Mouse (Mus musculus) forebrain, embryonic 14.5 days (tissue): ENCODE results near the gene Golgb1. TPM values are rescaled to one million over a fixed set of nuclear protein-coding genes. Genes with fewer than 3 reads are reported as not detected.

Experiments used
- polyA plus RNA-seq: library from polyadenylated mRNA; unstranded; fragments of >200 nt; fragmentation: Nextera tagmentation; extraction: Ambion mirVana; gene quantifications from 2 replicates; pipeline ENCODE4 v1.2.1, GENCODE M21; 2014

The Golgb1 gene
- polyA plus RNA-seq, 1 experiment from 2014 or later, result 69.9 TPM

Other genes with a start within 250 kb of the Golgb1 start
- gene Cd86, start 209.1 kb upstream of the Golgb1 start, polyA plus RNA-seq, result 1.7 and 2.0 TPM in 2 replicates
- 0.21 TPM in 1 of 2 replicates, not detected in the other for gene Ildr1, start 181.2 kb upstream of the Golgb1 start, polyA plus RNA-seq
- gene Slc15a2, start 90.2 kb upstream of the Golgb1 start, polyA plus RNA-seq, result 11.4 and 12.1 TPM in 2 replicates
- gene Iqcb1, start 46.8 kb upstream of the Golgb1 start, polyA plus RNA-seq, result 53.4 and 54.7 TPM in 2 replicates
- gene Eaf2, start 137 bp upstream of the Golgb1 start, polyA plus RNA-seq, result 0.57 and 0.61 TPM in 2 replicates
- 1.2 and 1.4 TPM in 2 replicates for gene Hcls1, start 59.8 kb downstream of the Golgb1 start, polyA plus RNA-seq
- gene Fbxo40, start 115.3 kb downstream of the Golgb1 start, polyA plus RNA-seq, result 0.18 and 0.23 TPM in 2 replicates
- gene Polq, start 136.6 kb downstream of the Golgb1 start, polyA plus RNA-seq, result 3.7 and 3.8 TPM in 2 replicates